Comparison of ENCODE assay signal across 11 mouse cellular contexts in genomic region chr1:73169077-73169869, GRCm38 (mm10).
DNase-seq lines count a peak whose midpoint lies in the region; ATAC-seq lines count a peak whose summit lies in the region.
"Had no signal": no experiment of that assay in that cellular context is flagged by ENCODE, and none has a peak within 500 bp of the region (broad histone marks: within the 10 kb centered on the region; RNA-seq: fewer than 3 reads in every experiment).

No protein-coding gene starts in this region.

- H3K36me3 ChIP-seq in forebrain, embryonic 14.5 days (ENCODE audit: control insufficient read depth, insufficient read depth, low read length): no peaks in the 10 kb centered on the region
- H3K36me3 ChIP-seq in midbrain, embryonic 12.5 days: no peaks in the 10 kb centered on the region
- H3K36me3 ChIP-seq: intestine, embryonic 15.5 days; liver, embryonic 13.5 days had no signal

- WGBS in forebrain, embryonic 14.5 days: 28% methylated on average over 10 of the region's 10 CpGs
- 17% methylated on average over 10 of the region's 10 CpGs for WGBS in midbrain, embryonic 12.5 days

- H3K27me3 ChIP-seq in forebrain, embryonic 14.5 days (replicated peaks; ENCODE audit: control insufficient read depth, insufficient read depth, low read length): no peaks in the 10 kb centered on the region
- H3K27me3 ChIP-seq in midbrain, embryonic 12.5 days: peaks cover 60% of the 10 kb centered on the region
- H3K27me3 ChIP-seq: intestine, embryonic 15.5 days; liver, embryonic 13.5 days had no signal

- H3K4me3 ChIP-seq in forebrain, embryonic 14.5 days (ENCODE audit: low read depth, low read length): no peak overlapping the region
- H3K4me3 ChIP-seq in midbrain, embryonic 12.5 days: no peak overlapping the region
- H3K4me3 ChIP-seq: intestine, embryonic 15.5 days; liver, embryonic 13.5 days had no signal

- H3K27ac ChIP-seq in forebrain, embryonic 14.5 days (ENCODE audit: low read depth, low read length): 0 out of 2 replicates have a peak overlapping the region, but pooled peaks have one; percentile 39
- peak overlapping the region; percentile 72 for H3K27ac ChIP-seq in midbrain, embryonic 12.5 days (replicated peaks)
- H3K27ac ChIP-seq: intestine, embryonic 15.5 days; liver, embryonic 13.5 days had no signal

- DNase-seq in adrenal gland, adult 2 months: peak; percentile 34
- DNase-seq in adrenal gland, postnatal 4 days (ENCODE audit: low spot score in 2 of 2): no peak
- peak; percentile 3 for DNase-seq in ZHBTc4 (ENCODE audit: low read depth, low spot score)
- peak; percentile 66 for DNase-seq in forebrain, embryonic 14.5 days (ENCODE audit: low spot score)
- DNase-seq in Muller cell, postnatal 12 days (ENCODE audit: inconsistent ontology term): no peak
- DNase-seq in right cerebral cortex, postnatal 36 days (ENCODE audit: low spot score in 2 of 2): no peak
- DNase-seq: cerebellum, adult 9-11 months; liver, embryonic 13.5 days had no signal

- H3K9ac ChIP-seq in forebrain, embryonic 14.5 days (ENCODE audit: low read length): no peak overlapping the region
- H3K9ac ChIP-seq in midbrain, embryonic 12.5 days (replicated peaks): no peak overlapping the region
- H3K9ac ChIP-seq: intestine, embryonic 15.5 days; liver, embryonic 13.5 days had no signal

- peaks cover 8% of the 10 kb centered on the region; the same call in 1 of the 2 replicates for H3K4me1 ChIP-seq in forebrain, embryonic 14.5 days (ENCODE audit: control insufficient read depth, insufficient read depth, low read length)
- H3K4me1 ChIP-seq in midbrain, embryonic 12.5 days: peaks cover 22% of the 10 kb centered on the region
- H3K4me1 ChIP-seq: intestine, embryonic 15.5 days; liver, embryonic 13.5 days had no signal

- H3K9me3 ChIP-seq in forebrain, embryonic 14.5 days (replicated peaks; ENCODE audit: control insufficient read depth, low read length): no peaks in the 10 kb centered on the region
- H3K9me3 ChIP-seq in midbrain, embryonic 12.5 days: peaks cover 9% of the 10 kb centered on the region; the same call in 1 of the 2 replicates
- H3K9me3 ChIP-seq: intestine, embryonic 15.5 days; liver, embryonic 13.5 days had no signal

- H3K4me2 ChIP-seq in forebrain, embryonic 14.5 days (ENCODE audit: low read length): no peak overlapping the region
- peak overlapping the region; percentile 12; the same call in 1 of the 2 replicates for H3K4me2 ChIP-seq in midbrain, embryonic 12.5 days (replicated peaks)
- H3K4me2 ChIP-seq: intestine, embryonic 15.5 days; liver, embryonic 13.5 days had no signal

- ATAC-seq in forebrain, embryonic 14.5 days: peak; percentile 71; the same call in 1 of the 2 replicates
- ATAC-seq in midbrain, embryonic 12.5 days (ENCODE audit: low FRiP score, low read depth): peak; percentile 82
- no peak for ATAC-seq in inflammation-experienced regulatory T-cells, adult 6 months
- ATAC-seq: intestine, embryonic 15.5 days had no signal

Comparison
In these comparisons a context has a peak if more than half of its experiments do, and no peak if none do; other contexts are left out.
1. DNase-seq: peak in adrenal gland, adult 2 months (single experiment), ZHBTc4 (single experiment) and forebrain, embryonic 14.5 days (single experiment); none in adrenal gland, postnatal 4 days (0 of 2), Muller cell, postnatal 12 days (single experiment) and right cerebral cortex, postnatal 36 days (0 of 2).